Mouse (Mus musculus) lung, postnatal 0 days (tissue): ENCODE measurements around the gene Zbtb7a.

Source experiments
- CTCF ChIP-seq: IDR thresholded peaks from 2 replicates; pipeline ENCODE4 v1.5.1; 2016; ENCODE audit warnings: antibody characterized with exemption, mild to moderate bottlenecking
- EP300 ChIP-seq: IDR thresholded peaks from 2 replicates; pipeline ENCODE4 v1.6.1; 2016; ENCODE audit warnings: antibody characterized with exemption, mild to moderate bottlenecking, control low read depth

DNA sequence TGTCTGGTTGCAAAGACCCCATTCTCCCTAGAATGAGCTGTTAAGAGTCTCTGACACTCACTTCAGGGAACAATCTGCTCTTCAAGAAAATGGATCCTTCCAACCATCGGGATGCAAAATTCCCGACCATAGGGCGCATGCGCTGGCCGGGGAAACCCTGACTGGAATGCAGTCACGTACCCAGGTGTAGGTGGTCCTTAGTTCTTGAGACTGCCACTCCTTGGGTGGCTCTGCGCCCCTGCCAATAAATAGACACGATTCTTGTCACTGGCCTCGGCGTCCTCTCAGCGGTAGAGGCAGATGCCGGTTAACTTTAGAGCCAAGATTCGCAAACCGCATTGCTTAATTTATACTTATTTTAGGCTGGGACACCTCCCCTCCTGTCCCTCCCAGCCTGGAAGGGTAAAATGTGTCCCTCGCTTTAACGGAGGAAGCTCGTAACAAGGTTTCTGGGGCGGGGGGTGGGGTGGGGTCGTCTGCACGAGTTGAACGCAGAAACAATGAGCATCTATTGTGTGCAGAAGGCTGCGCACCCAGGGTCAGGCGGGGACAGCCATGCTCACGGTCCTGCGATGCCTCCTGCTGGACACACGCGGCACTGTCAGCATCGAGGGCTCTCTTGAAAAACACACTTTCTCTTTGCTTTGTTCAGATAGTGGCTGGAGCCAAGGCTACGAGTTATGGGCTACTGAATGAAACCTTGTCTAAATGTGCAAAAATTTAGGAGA, 39.8 kb downstream of the Zbtb7a start:
- TF ChIP-seq CTCF (peak; percentile 96), EP300 (no peak)
